Mouse (Mus musculus) ovary, postnatal 10 days (tissue): ENCODE data around the gene Flad1.

ENCODE experiments used
- DNase-seq: peaks from one replicate; pipeline ENCODE4 v3.0.0; 2022; ENCODE audit warnings: low spot score

Gene Flad1

DNA sequence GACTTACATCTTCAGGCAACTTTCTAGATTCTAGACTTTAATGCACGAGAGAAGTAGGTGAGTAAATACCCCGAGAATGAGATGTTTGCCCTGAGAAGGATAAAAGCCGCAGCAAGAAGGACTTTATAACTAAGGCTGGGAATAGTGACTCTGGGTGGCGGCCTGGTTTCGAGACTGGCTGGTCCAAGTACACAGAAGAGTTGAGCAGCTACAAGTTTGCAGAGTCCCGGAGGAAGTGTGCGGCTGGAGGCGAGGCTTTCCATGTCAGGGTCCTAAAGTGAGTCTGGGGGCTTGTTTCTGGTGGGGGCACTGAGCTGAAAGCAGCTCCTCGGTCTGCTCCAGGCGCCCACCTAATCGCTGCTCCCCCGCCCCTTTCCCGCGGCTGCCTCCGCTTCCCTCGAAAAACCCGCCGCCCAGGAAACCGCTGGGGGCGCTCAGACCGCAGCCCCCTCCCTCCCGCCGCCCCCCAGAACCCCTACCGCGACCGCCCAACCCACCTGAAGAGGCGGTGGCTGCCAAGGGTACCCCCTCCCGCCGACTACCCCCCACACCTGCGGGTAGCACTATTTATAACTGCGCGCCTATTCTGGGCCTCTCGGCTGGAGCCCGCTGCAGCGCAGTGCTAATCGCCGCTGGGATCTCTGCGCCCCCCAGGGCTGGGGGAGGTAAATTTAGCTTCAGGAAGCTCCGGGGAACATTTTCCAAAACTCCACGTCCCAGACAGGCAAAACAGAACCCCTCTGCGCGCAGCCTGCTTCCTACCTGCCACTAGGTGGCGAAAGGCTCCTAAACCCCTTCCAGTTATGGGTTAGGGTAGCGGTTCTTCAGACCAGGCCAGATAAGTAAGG is 15.6 kb downstream of the Flad1 start:
- no peak for DNase-seq

DNA sequence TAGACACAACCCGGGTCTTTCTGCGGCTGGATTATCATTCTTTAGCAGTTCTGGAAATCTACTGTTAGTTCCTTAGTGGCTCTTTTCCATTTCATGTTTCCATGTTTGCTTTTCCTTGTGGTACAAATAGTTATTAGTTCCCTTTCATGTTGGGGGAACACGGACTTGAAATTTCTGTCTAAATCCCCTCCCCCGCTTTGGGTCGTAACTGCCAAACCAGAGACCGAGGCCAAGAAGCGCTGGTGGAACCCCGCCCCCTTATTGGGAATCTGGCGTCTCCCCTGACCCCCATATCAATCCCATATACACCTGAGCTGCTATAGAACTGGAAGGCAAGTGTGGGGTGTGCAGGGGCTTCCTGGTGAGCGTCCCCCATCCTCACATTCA is 16.3 kb downstream of the Flad1 start:
- no peak for DNase-seq

DNA sequence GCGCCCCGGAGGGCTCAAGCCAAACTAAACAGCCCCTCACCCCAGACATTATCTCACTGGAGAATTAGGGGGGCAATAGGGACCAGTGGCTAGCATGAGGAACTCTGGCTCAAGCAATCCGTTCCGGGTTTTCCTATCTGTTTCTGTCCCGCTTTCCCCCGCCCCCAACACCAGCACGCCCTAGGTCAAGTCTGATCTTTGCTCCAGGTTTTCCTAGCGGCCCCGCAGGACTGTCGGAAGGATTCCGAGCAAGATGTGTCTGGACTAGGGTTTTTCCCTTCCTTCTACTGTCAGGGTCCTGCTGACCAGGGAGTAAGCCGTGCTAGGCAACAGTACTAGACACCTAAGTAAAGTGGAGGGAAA is 16.8 kb downstream of the Flad1 start:
- DNase-seq = no peak

DNA sequence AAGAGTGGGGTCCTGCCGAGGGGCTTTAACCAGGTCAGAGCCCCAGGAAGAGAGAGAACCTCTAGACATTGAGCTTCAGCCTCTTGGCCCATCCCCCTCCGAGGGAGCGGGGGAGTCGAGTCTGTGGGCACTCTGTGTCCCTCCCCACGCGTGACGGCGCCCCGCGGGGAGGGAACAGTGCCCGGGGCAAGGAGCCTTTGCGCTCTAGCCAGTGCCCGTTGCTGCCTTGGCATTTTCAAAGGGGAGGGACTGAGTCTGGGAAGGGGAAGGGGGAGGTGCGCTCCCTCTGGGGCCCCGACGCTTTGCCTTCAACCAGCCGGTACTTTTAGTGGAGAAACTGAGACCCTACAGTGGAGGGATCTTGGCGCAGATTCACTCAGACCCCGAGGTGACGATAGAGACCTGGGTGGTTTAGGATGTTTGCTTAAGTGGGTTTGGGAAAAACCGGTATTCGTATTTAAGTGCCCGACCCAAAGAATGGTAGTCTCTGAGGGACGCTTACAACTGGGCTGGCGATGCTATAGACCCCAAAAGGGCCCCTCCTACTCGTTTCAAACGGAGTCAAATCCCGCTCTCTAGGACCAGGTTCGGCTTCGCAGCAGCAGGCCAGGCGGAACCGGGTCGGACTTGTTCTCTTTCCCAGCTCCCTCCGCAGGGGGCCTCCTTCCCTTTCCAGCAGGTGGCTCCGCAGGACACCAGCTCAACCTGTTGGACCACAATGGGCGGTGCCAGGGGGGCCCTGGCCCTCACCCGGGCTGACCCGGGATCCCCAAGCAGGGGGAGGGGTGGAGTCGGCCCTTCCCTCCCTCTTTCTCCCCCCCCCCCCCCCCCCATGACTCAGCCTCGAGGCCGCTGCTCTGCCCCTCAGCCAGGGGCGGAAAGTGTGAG is 17.4 kb downstream of the Flad1 start, which contains the start of gene Zbtb7b:
Gene Zbtb7b, minus strand, starts transcription at position 771 of the 888 bp plus-strand sequence.
- peak; percentile 76 for DNase-seq

DNA sequence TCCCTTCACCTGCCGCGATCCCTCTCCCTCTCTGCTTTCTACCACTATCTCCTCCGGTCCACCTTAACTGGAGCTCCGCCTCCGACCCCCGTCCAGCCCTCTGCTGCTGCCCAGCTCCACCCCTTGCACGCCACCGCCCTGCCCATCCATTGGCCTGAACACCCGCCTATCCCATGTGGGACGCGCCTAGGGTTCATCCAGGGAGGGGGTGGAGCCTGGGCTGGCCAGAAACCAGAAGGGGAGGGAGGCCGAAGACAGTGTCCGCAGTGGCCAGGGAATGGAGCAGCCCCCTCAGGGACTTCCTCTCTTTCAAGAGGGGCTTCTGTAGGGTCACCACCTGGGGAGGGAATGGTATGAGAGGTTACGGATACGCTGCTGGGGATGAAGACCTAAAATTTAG is 18.1 kb downstream of the Flad1 start:
- DNase-seq = peak; percentile 97

DNA sequence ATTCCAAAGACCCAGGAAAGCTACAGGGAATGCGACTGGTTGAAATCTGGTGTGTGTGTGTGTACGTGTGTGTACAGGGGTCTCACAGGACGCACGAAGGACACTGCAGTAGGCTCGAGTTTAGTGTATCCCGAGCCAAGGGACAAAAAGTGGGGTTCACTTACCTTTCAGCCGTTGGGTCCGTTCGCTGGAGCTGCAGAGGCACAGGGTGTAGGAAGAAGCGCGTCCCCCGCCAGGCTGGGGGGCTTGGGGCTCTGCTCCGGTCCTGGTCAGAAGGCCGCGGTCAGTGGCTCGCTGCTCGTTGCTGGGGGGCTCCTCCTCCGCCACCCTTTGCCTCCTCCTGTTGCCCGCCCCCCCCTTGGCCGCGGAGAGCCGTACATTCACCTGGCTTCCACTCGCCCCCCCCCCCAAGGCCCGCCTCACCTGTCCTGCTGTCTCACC is 18.8 kb downstream of the Flad1 start:
- no peak for DNase-seq

DNA sequence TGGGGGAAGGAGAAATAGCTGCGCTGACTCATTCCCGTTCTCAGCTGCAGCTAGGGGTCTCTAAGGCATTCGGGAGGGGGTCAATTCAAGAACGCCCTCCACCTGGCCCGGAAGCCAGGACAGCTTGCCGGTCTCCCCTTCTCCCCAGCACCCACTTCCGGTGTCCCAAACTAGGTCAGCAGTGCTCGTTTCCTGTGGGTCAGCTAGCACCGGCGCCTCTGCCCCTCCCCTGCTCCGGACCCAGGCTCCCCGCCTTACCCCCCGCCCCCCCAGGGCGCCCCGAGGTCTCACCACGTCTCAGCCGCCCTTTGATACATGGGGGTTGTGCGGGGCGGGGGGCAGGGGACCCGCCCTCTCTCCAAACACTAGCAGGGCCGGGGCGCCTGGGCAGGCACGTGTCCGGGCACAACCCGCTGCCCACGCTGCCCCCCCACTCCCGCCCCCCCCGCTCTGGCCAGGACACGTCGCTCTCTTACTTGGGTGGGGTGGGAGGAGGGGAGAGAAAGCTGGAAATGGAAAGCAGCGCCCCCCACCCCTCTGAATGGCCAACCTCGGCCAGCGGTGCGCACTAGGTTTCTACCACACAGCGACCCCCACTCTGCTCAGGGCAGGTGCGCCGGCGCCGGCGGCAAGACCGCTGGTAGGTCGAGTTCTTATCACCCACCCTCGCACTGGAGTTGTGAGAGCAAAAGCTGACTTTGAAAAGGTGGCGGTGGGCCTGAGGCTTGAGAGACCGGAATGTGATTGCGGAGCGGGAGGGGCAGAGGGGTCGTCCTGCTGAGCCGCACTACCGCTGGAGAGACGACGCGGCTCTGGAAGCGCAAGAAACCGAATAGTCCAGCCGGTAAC is 19.8 kb downstream of the Flad1 start:
- no peak for DNase-seq

DNA sequence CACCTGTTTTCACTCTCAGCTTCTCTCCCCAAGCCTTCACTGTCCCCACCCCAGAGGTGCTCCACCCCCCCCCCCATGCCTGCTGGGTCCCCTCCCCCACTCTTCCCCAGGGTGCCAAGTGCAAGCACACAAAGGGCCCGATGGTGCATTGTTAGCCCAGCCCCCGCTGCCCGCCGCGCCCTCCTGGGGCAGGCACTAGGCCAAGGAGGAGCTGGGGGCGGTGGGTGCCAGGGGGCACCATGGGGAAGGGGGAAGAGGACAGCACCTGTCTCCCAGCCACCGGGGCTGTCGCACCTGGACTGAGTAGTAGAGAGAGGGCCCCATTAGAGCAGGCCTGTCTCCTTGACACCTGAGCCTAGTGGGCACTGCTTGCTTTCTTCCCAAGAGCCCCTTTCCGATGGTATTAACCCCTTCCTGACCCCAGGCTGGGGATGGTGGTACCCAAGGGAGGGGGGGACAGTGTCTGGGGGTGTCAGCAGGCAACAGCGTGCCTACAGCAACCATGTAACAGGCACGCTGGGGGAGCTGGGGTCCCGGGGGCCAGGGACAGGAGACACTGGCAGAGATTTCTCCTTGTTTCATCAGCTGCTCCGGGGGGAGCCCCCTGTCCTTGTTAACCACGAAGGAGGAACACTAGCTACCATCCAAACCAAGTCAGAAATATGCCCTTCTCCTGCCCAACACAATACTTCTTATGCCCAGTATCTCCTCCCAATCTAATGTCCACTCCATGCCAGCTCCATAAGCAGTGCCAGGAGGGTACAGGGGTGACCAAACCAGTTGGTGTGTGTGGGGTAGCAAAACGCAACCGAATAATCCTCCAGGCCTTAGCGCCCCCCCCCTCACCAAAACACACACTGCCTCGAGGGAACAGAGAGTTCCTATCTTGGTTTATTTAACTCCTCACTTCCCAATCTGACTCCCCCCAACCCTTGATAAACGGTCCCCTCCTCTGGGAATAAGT is 20.7 kb downstream of the Flad1 start:
- DNase-seq = no peak

DNA sequence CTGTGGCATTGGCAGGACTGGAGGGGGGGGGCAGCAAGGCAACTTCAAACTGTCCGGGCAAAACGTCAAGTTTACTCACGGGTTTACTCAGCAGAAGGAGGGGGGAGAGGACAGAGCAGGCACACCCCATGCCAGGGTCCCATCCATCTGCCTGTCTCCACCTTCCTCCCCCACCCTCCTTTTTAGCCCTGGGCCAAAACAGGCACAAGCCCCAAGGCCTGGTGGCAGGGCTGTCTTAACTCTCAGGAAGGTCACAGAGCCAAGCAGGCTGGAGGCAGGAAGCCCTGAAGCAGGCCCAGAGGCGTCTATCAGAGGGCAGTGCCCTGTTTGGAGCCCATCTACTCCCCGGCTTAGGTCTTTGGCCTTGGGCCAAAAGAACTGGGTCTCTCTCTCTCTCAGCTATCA is 21.6 kb downstream of the Flad1 start:
- DNase-seq = no peak

DNA sequence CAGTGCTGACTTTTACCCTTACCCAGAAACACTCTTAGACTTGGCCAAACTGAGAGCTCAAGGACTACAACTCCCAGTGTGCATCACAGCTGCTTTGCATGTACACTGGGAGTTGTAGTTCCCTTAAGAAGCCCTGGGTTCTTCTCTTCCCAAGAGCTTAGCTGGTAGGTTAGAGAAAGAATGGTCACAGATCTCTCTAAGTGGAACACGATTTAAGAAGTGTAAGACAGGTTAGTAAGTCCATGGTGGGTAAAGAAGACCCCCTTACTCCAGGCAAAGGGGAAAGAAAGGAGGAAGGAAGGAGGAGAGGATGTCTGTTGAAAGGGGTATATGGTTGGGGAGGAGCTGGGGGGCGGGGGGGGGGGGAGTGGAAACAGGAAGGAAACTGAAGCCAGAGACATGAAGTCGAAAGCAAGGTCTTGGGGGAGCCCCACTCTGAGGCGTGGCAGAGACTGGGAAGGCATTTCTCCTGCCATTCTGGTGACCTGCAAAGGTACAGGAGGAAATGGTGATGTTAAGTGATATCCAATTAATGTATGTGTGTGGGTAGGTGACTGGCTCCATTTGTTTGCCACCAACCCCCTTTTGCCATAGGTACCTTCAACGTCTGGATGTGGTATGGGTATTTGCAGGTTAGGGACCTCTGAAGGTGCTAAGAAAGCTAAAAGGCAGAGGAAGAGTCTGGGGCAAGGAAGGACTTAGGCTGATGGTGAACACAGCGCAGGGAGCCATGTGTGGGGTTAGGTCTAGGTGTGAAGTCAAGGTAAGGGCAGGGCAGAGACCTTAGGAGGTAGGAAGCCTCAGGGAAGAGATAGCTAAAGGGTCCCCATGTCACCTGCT is 22.5 kb downstream of the Flad1 start:
- no peak for DNase-seq

DNA sequence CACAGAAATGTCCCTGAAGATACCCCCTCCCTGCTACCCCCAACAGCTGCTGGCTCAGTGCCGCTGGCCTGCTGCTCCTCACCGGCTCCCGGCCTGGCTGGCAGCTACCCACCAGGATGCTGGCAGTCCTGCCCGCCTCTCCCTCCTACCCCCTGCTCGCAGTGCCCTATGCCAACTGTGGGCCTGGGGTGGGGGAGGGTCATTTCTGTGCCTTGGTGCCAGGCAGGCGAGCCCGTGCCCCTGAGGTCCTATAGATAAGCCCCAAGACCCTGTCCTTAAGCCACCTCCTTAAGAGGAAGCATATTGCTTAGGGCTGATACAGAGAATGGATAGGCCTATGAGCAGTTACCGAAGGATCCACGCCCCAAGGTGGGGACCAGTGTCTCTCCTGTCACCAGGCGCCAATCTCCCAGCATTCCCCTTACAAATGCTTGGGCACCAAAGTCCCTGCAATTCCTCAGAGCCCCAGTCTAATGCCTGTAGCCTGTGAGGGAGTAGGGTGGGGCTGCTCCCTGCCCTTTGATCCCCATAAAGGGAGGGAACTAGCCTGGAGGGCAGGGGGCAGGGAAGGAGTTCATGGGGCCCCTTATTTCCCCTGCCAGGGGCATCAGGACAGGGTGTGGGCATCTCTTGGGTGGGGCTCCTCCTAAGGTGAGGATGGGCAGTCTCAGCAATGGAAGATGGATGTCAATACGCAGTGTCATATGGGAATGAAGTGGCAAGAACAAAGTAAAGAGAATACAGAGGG is 23.4 kb downstream of the Flad1 start:
- no peak for DNase-seq

DNA sequence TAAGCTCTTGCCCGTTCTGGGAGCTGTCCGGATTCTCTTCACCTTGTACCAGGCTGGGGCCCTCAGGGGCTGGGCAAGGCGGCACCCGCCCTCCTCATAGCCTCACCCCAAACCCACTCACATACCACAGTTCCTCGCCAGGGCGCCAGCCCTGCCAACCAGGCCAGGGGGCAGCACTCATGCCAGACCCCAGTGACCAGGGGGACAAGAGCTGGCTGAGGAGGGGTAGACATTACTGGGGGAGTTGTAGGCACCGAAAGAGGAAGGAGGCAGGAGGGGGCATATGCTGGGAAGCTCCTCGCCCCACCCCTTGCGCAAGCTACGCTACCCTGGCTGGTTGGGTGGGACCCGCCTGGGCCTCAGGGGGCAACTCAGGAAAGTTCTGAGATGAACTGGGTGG is 24.0 kb downstream of the Flad1 start:
- no peak for DNase-seq

DNA sequence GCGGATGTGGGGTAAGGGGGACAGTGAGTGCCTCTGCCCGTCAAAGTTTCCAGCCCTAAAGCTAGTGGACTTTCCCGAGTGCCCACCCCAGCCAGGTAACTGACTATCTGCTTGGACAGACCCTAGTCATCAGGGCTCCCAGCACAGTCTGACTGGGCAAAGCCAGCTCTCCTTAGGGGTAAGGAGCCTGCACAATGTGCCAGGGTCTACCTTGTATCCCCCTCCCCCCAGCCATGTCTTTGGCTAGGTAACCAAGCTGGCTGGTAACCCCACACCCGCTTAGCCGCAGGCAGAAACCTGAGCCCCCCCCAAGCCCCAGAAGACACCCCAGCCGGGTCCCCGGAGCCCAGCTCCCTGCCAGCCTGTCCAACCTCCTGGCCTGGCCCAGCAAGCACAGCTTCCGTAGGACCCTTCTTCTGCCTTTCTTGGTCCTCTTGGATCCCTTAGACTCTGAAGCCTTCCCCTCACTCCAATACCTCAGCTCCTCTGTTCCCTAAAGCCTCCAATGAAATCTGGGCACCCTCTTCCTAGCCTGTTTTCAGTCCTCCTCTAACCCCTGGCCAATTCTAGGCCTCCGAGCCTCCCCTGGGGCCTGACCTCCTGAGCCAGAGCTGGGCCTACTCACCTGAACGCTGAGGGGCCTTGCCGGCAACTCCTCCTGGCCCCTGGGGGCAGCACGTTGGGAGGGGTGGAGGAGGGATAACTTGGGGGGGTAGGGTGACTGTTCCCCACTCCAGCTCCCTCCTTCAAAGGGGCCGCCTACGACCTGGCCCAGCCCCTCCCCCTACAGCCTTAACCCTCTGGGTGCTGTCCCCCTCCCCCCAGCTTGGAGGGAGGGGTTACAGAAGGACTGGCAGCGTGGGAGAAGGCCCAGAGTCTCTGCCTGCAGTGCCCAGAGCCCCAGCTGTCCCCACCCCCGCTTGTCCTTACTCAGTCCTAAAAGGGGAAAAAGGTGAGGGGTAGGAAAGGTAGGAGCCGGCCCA is 24.9 kb downstream of the Flad1 start:
- DNase-seq = no peak

DNA sequence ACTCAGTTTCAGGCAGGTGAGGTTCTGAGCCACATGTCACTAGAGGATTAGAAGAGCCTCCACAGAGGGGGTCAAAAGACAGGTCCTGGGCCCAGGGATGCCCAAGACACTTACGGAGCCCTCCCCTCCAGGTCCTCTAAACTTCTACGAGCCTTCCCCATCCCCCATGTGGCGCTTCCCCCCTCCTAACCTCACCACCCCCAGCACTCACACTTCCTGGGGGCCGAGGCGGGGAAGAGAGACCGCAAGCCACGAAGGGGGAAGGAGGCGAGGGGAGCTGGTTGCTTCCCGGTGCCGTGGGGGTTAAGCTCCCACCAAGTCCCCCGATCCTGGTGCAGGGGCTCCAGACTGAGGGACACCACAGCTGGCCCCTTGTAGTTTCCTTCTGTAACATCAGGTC is 26.2 kb downstream of the Flad1 start:
- no peak for DNase-seq

DNA sequence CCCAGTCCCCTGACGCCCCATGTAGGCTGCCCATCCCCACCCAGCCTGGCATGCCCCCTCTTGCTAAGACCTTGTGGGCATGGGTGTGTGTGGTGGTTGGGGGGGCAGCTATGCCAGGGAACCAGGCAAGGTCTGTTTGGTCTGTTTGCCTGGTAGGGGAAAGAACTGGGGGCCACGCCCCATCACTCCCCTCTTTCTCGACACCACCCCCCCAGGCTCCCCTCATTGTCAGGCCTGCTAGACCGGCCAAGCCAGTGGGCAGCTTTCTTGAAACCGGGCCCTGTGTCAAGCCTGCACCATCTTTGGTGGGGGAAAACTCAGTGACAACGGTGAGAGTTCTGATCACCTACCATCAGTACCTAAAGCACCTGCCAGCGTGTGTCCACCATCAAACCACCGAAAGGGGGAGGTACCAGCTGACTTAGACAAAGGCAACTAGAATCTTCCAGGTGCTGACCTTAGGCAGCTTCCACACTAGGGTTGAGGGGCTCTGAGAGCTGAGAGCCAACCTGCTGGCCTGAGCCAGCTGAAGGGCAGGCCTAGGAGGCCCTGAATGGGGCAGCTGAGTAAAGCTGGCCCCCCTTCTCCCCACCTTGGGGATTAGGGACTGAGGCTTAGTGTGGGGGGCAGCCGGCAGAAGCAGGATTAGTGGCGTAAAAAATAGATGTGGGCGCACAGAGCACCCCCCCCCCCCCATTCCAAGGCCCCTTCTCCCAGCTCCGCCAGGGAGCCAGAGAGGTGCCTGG is 27.2 kb downstream of the Flad1 start:
- no peak for DNase-seq

DNA sequence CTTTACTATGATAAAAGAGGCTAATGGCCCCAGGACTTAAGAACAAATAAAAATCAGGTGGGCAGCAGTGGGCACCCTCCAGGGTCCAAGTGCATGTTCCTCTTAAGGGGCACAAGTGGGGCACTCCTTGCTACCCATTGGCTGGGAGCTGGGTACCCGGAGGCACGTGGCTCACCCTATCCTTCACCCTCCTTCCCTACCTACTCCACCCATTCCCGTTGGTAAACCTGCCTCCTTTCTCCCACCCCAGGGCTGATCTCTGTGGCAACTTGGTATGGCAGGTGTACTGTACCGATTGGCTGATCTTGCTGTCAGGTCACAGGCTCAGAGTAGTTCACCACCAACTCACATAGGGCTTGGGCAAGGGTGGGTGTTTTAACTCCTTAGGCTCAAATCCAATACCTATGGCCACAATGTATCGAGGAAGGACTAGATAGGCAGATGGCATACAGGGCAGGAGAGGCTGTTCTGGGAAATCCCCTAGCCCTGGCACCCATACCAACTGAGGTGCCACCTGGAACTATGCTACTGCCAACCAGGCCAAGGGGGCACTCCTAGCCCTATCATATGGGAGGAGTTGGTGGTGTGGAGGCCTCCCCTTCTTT is 27.9 kb downstream of the Flad1 start:
- no peak for DNase-seq

DNA sequence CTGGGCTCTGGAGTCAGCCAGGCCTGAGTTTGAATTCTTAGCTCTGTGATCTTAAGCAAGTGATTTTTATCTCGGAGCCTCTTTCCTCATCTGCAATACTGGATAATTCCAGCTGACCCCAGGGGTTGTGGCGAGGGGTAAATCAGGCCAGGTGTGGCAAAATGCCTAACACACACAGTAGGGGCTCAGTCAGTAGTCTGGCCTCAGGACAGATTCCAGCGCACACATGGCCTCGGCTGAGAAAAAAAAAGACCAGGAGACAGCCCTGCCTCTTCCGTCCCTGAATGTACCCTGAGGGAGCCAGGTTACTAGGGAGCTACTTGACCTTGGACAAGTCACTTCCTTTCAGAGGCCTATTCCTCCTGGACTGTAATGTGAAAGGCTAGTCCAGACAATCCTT is 28.7 kb downstream of the Flad1 start:
- no peak for DNase-seq
